Mouse (Mus musculus) midbrain, embryonic 11.5 days (tissue): ENCODE data around the gene Pcgf1. TPM values are rescaled to one million over a fixed set of nuclear protein-coding genes. Genes with fewer than 3 reads are reported as not detected.

ENCODE experiments used
- ATAC-seq: fragments of 200-750 bp; cut with Nextera tagmentation; 2 replicates; pipeline ENCODE4 v1.8.0; 2017; ENCODE audit warnings: moderate TSS enrichment, moderate library complexity; ENCODE audit not compliant: low FRiP score
- DNase-seq: peaks from one replicate; pipeline ENCODE4 v3.0.0; 2015; ENCODE audit warnings: low spot score; ENCODE audit errors: missing footprints
- H3K27ac ChIP-seq: fragments of 300-500 bp; sonication (generic); 2 replicates; pipeline ENCODE4 v1.5.1; 2014; ENCODE audit warnings: low read depth, low read length
- H3K27me3 ChIP-seq: fragments of 300-500 bp; sonication (generic); 2 replicates; pipeline ENCODE4 v1.6.1; 2014; ENCODE audit warnings: mild to moderate bottlenecking, low read length, moderate library complexity, mixed read lengths; ENCODE audit not compliant: control insufficient read depth, insufficient read depth
- H3K36me3 ChIP-seq: fragments of 300-500 bp; sonication (generic); 2 replicates; pipeline ENCODE4 v1.6.1; 2014; ENCODE audit warnings: mild to moderate bottlenecking, low read length, moderate library complexity, mixed read lengths; ENCODE audit not compliant: control insufficient read depth, insufficient read depth
- H3K4me1 ChIP-seq: fragments of 300-500 bp; sonication (generic); 2 replicates; pipeline ENCODE4 v1.6.1; 2014; ENCODE audit warnings: low read length; ENCODE audit not compliant: control insufficient read depth, insufficient read depth
- H3K4me2 ChIP-seq: fragments of 300-500 bp; sonication (generic); 2 replicates; pipeline ENCODE4 v1.6.1; 2014; ENCODE audit warnings: mild to moderate bottlenecking, moderate library complexity
- H3K4me3 ChIP-seq: fragments of 300-500 bp; sonication (generic); 2 replicates; pipeline ENCODE4 v1.5.1; 2014; ENCODE audit warnings: low read depth, low read length
- H3K9ac ChIP-seq: fragments of 300-500 bp; sonication (generic); 2 replicates; pipeline ENCODE4 v1.6.1; 2014; ENCODE audit warnings: low read length
- H3K9me3 ChIP-seq: fragments of 300-500 bp; sonication (generic); 2 replicates; pipeline ENCODE4 v1.6.1; 2016; ENCODE audit warnings: low read length; ENCODE audit not compliant: control insufficient read depth
- WGBS: fragments of 180-500 bp; shearing (Covaris S2); extraction: QIAGEN DNeasy Blood & Tissue Kit; methylation state at CpG from one replicate; pipeline ENCODE4 v1.1.7; 2014; 5-methylcytosine and 5-hydroxymethylcytosine counted together
- polyA plus RNA-seq: library from polyadenylated mRNA; unstranded; fragments of >200 nt; fragmentation: Nextera tagmentation; extraction: Ambion mirVana; gene quantifications from 2 replicates; pipeline ENCODE4 v1.2.1, GENCODE M21; 2014

Pcgf1 gene
- polyA plus RNA-seq, 1 experiment from 2014 or later = 35.5 TPM

- DNase-seq = no peak
- peaks cover 21% of the 10 kb centered on the region for H3K4me1 ChIP-seq
- H3K27me3 ChIP-seq = peaks cover 9% of the 10 kb centered on the region; the same call in 1 of the 2 replicates
- no peak overlapping the region for H3K4me3 ChIP-seq
- H3K4me2 ChIP-seq = no peak overlapping the region
- no peaks in the 10 kb centered on the region for H3K36me3 ChIP-seq
- H3K9me3 ChIP-seq = no peaks in the 10 kb centered on the region
- 78% methylated on average over 4 of the region's 4 CpGs for WGBS
- no peak overlapping the region for H3K9ac ChIP-seq
- no peak overlapping the region for H3K27ac ChIP-seq
- ATAC-seq = no peak
Measured at GRCm38 (mm10) chr6:83104158-83104557, 26.5 kb downstream of the Pcgf1 start.

GRCm38 (mm10) chr6:83107566-83108400 is 30.1 kb downstream of the Pcgf1 start:
- peak overlapping the region; percentile 91 for H3K4me2 ChIP-seq
- H3K4me1 ChIP-seq = peaks cover 19% of the 10 kb centered on the region
- peak; percentile 94 for DNase-seq
- H3K9me3 ChIP-seq = no peaks in the 10 kb centered on the region
- peak overlapping the region; percentile 94 for H3K4me3 ChIP-seq
- H3K36me3 ChIP-seq = no peaks in the 10 kb centered on the region
- peak; percentile 51 for ATAC-seq
- H3K27me3 ChIP-seq = peaks cover 7% of the 10 kb centered on the region; the same call in 1 of the 2 replicates
- H3K9ac ChIP-seq = peak overlapping the region; percentile 93
- WGBS = 42% methylated on average over 12 of the region's 13 CpGs
- H3K27ac ChIP-seq = no peak overlapping the region

GRCm38 (mm10) chr6:83108762-83109668 is 31.3 kb downstream of the Pcgf1 start, which contains the start of gene Mrpl53:
Gene Mrpl53 (plus strand): TSS chr6:83109040.
- peak within 1 kb of the TSS; percentile 65 for H3K27ac ChIP-seq
- H3K9ac ChIP-seq = peak within 1 kb of the TSS; percentile 93
- no peaks in the 10 kb centered on the region for H3K36me3 ChIP-seq
- no peaks in the 10 kb centered on the region for H3K9me3 ChIP-seq
- 1% methylated on average over 74 of the region's 76 CpGs for WGBS
- DNase-seq (peak; percentile 98), ATAC-seq (peak; percentile 91)
- no peaks in the 10 kb centered on the region for H3K27me3 ChIP-seq
- peak within 1 kb of the TSS; percentile 94 for H3K4me3 ChIP-seq
- peaks cover 14% of the 10 kb centered on the region for H3K4me1 ChIP-seq
- H3K4me2 ChIP-seq = peak within 1 kb of the TSS; percentile 91

- Histone ChIP-seq H3K36me3 (no peaks in the 10 kb centered on the region), H3K27ac (no peak overlapping the region), H3K4me3 (no peak overlapping the region), H3K9me3 (no peaks in the 10 kb centered on the region), H3K9ac (no peak overlapping the region), H3K27me3 (no peaks in the 10 kb centered on the region), H3K4me1 (peaks cover 25% of the 10 kb centered on the region), H3K4me2 (no peak overlapping the region)
- DNase-seq = no peak
- WGBS = 88% methylated on average over 4 of the region's 4 CpGs
- ATAC-seq = no peak
Measured at GRCm38 (mm10) chr6:83111510-83112136, 34.0 kb downstream of the Pcgf1 start.

GRCm38 (mm10) chr6:83115011-83115671 is 37.5 kb downstream of the Pcgf1 start, which contains the start of gene Mogs:
Gene Mogs (plus strand): TSS chr6:83115496.
- H3K27me3 ChIP-seq = no peaks in the 10 kb centered on the region
- DNase-seq = peak; percentile 98
- H3K27ac ChIP-seq = peak within 1 kb of the TSS; percentile 63
- WGBS = under 1% methylated on average over 51 of the region's 58 CpGs
- H3K4me2 ChIP-seq = peak within 1 kb of the TSS; percentile 77
- H3K4me3 ChIP-seq = peak within 1 kb of the TSS; percentile 77
- H3K4me1 ChIP-seq = peaks cover 20% of the 10 kb centered on the region
- H3K9me3 ChIP-seq = no peaks in the 10 kb centered on the region
- ATAC-seq = peak; percentile 91
- H3K9ac ChIP-seq = peak within 1 kb of the TSS; percentile 86
- no peaks in the 10 kb centered on the region; the same call in 1 of the 2 replicates for H3K36me3 ChIP-seq

GRCm38 (mm10) chr6:83115682-83116372 is 38.2 kb downstream of the Pcgf1 start:
- peak overlapping the region; percentile 77 for H3K4me2 ChIP-seq
- no peaks in the 10 kb centered on the region for H3K27me3 ChIP-seq
- peak overlapping the region; percentile 86 for H3K9ac ChIP-seq
- 2% methylated on average over 45 of the region's 48 CpGs for WGBS
- H3K4me3 ChIP-seq = peak overlapping the region; percentile 77
- peak; percentile 91 for DNase-seq
- no peak; the same call in 1 of the 2 replicates for ATAC-seq
- H3K9me3 ChIP-seq = no peaks in the 10 kb centered on the region
- peak overlapping the region; percentile 63 for H3K27ac ChIP-seq
- no peaks in the 10 kb centered on the region; the same call in 1 of the 2 replicates for H3K36me3 ChIP-seq
- H3K4me1 ChIP-seq = peaks cover 23% of the 10 kb centered on the region

- H3K9me3 ChIP-seq = no peaks in the 10 kb centered on the region
- 81% methylated on average over 11 of the region's 11 CpGs for WGBS
- peaks cover 23% of the 10 kb centered on the region for H3K4me1 ChIP-seq
- peak overlapping the region; percentile 77 for H3K4me3 ChIP-seq
- DNase-seq (no peak), ATAC-seq (no peak)
- no peak overlapping the region for H3K27ac ChIP-seq
- H3K27me3 ChIP-seq = no peaks in the 10 kb centered on the region
- H3K9ac ChIP-seq = peak overlapping the region; percentile 86
- H3K4me2 ChIP-seq = peak overlapping the region; percentile 77
- no peaks in the 10 kb centered on the region; the same call in 1 of the 2 replicates for H3K36me3 ChIP-seq
Measured at GRCm38 (mm10) chr6:83116373-83117164, 38.9 kb downstream of the Pcgf1 start.
